Mouse (Mus musculus) intestine, postnatal 0 days (tissue): ENCODE data around the gene Baz1a. TPM values are rescaled to one million over a fixed set of nuclear protein-coding genes. Genes with fewer than 3 reads are reported as not detected.
"Not testable (repeated sequence)": the region's sequence is repeated elsewhere in the genome, so short reads cannot be mapped to it uniquely, and the experiment has no call there.

Source experiments
- ATAC-seq: fragments of 200-750 bp; cut with Nextera tagmentation; 2 replicates; pipeline ENCODE4 v1.8.0; 2017; ENCODE audit warnings: mild to moderate bottlenecking, moderate TSS enrichment, moderate library complexity
- H3K27ac ChIP-seq: fragments of 300-500 bp; sonication (generic); 2 replicates; pipeline ENCODE4 v1.5.1; 2014; ENCODE audit warnings: mild to moderate bottlenecking, low read depth, low read length, moderate library complexity
- H3K27me3 ChIP-seq: fragments of 300-500 bp; sonication (generic); replicated peaks from 2 replicates; pipeline ENCODE4 v1.6.1; 2014; ENCODE audit warnings: low read length, mixed read lengths; ENCODE audit not compliant: control insufficient read depth, insufficient read depth
- H3K36me3 ChIP-seq: fragments of 300-500 bp; sonication (generic); 2 replicates; pipeline ENCODE4 v1.6.1; 2014; ENCODE audit warnings: mild to moderate bottlenecking, moderate library complexity; ENCODE audit not compliant: control insufficient read depth, insufficient read depth
- H3K4me1 ChIP-seq: fragments of 300-500 bp; sonication (generic); replicated peaks from 2 replicates; pipeline ENCODE4 v1.6.1; 2014; ENCODE audit warnings: antibody characterized with exemption, low read length, mixed read lengths; ENCODE audit not compliant: control insufficient read depth, insufficient read depth
- H3K4me2 ChIP-seq: fragments of 300-500 bp; sonication (generic); replicated peaks from 2 replicates; pipeline ENCODE4 v1.6.1; 2014; ENCODE audit warnings: low read depth, mild to moderate bottlenecking, moderate library complexity
- H3K4me3 ChIP-seq: fragments of 300-500 bp; sonication (generic); 2 replicates; pipeline ENCODE4 v1.5.1; 2014; ENCODE audit warnings: low read depth, low read length
- H3K9ac ChIP-seq: fragments of 300-500 bp; sonication (generic); 2 replicates; pipeline ENCODE4 v1.6.1; 2014; ENCODE audit warnings: mild to moderate bottlenecking, low read depth, low read length
- H3K9me3 ChIP-seq: fragments of 300-500 bp; sonication (generic); 2 replicates; pipeline ENCODE4 v1.6.1; 2016; ENCODE audit warnings: mixed run types; ENCODE audit not compliant: control insufficient read depth
- CTCF ChIP-seq: sonication (generic); IDR thresholded peaks from 2 replicates; pipeline ENCODE4 v1.5.1; 2016; ENCODE audit warnings: low read depth, mild to moderate bottlenecking, control low read depth, antibody characterized with exemption, moderate library complexity
- WGBS: fragments of 180-500 bp; shearing (Covaris S2); extraction: QIAGEN DNeasy Blood & Tissue Kit; methylation state at CpG from one replicate; pipeline ENCODE4 v1.1.7; 2014; 5-methylcytosine and 5-hydroxymethylcytosine counted together
- polyA plus RNA-seq: library from polyadenylated mRNA; unstranded; fragments of >200 nt; fragmentation: Nextera tagmentation; extraction: Ambion mirVana; gene quantifications from 2 replicates; pipeline ENCODE4 v1.2.1, GENCODE M21; 2015

Baz1a gene
- polyA plus RNA-seq, 1 experiment from 2014 or later: 15.3 TPM

GRCm38 (mm10) chr12:54910387-54910786, 103.8 kb downstream of the Baz1a start:
- Histone ChIP-seq H3K9me3 (no peaks in the 10 kb centered on the region), H3K4me2 (no peak overlapping the region), H3K27ac (no peak overlapping the region), H3K9ac (no peak overlapping the region), H3K27me3 (no peaks in the 10 kb centered on the region), H3K4me1 (no peaks in the 10 kb centered on the region), H3K36me3 (peaks cover 75% of the 10 kb centered on the region), H3K4me3 (no peak overlapping the region)
- no peak for ATAC-seq
- no peak for TF ChIP-seq CTCF
- WGBS: 84% methylated on average over 3 of the region's 3 CpGs

DNA sequence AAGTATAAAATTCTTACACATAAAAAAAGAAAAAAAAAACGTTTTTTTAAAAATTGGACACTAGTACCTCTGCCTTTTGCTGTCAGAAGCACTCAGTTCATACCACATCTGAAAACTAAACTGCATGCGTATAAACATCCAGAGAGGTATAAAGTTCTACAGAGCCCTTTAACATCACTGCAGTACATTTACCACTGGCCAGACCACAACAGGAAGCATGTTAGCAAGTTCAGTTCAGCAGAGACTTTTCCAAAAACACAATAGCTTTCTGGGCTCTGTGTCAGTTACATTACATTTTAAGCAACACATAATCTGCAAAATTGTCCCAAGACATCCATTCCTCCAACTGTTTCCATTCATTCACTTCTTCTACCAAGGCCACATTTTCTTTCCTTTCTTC, 121.6 kb downstream of the Baz1a start:
- not testable (repeated sequence) for ATAC-seq, H3K27me3 ChIP-seq
- WGBS: 47% methylated on average over 1 of the region's 2 CpGs

DNA sequence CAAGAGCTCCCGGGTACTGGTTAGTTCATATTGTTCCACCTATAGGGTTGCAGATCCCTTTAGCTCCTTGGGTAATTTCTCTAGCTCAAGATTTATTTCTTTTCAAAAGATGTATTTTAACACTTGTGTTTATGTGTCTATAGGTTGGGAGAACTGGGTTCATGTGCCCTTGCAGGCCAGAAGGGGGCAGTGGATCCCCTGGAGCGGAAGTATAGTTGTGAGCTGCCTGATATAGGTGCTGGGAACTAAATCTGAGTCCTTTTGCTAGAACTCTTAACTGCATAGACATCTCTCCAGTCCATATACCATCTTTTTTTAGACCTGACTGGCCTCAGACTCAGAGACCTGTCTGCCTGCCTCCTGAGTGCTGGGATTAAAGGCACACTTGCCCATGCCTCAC, 123.7 kb downstream of the Baz1a start:
- 94% methylated on average over 2 of the region's 2 CpGs for whole genome bisulfite sequencing
- no peaks in the 10 kb centered on the region for H3K4me1 ChIP-seq
- no peaks in the 10 kb centered on the region for H3K27me3 ChIP-seq
- no peaks in the 10 kb centered on the region for H3K9me3 ChIP-seq
- H3K27ac ChIP-seq: no peak overlapping the region
- no peak overlapping the region for H3K4me3 ChIP-seq
- peaks cover 6% of the 10 kb centered on the region; the same call in 1 of the 2 replicates for H3K36me3 ChIP-seq
- no peak for ATAC-seq
- no peak overlapping the region for H3K9ac ChIP-seq
- H3K4me2 ChIP-seq: no peak overlapping the region
- peak; percentile 25; the same call in 1 of the 2 replicates for TF ChIP-seq CTCF

More for the DNA sequence above, 121.6 kb downstream of the Baz1a start:
- H3K4me2 ChIP-seq, H3K4me1 ChIP-seq, H3K9me3 ChIP-seq, H3K27ac ChIP-seq, H3K4me3 ChIP-seq, H3K9ac ChIP-seq: not testable (repeated sequence)
- H3K36me3 ChIP-seq: peaks cover 20% of the 10 kb centered on the region

GRCm38 (mm10) chr12:54887580-54888127, 126.5 kb downstream of the Baz1a start:
- 76% methylated on average over 4 of the region's 4 CpGs for WGBS
- Histone ChIP-seq H3K4me3 (no peak overlapping the region), H3K9me3 (no peaks in the 10 kb centered on the region), H3K4me2 (no peak overlapping the region), H3K36me3 (no peaks in the 10 kb centered on the region), H3K27ac (no peak overlapping the region), H3K27me3 (no peaks in the 10 kb centered on the region), H3K9ac (no peak overlapping the region), H3K4me1 (no peaks in the 10 kb centered on the region)
- TF ChIP-seq CTCF: no peak
- no peak for ATAC-seq

GRCm38 (mm10) chr12:54879630-54880029, 134.5 kb downstream of the Baz1a start:
- 5% methylated on average over 6 of the region's 6 CpGs for WGBS
- H3K27ac ChIP-seq: no peak overlapping the region
- H3K4me2 ChIP-seq: no peak overlapping the region

GRCm38 (mm10) chr12:54879211-54879610, 134.9 kb downstream of the Baz1a start:
- H3K4me1 ChIP-seq: no peaks in the 10 kb centered on the region

More at GRCm38 (mm10) chr12:54879630-54880029, 134.5 kb downstream of the Baz1a start:
- Histone ChIP-seq H3K36me3 (no peaks in the 10 kb centered on the region), H3K4me1 (no peaks in the 10 kb centered on the region), H3K9me3 (no peaks in the 10 kb centered on the region), H3K4me3 (no peak overlapping the region), H3K9ac (no peak overlapping the region), H3K27me3 (no peaks in the 10 kb centered on the region)
- ATAC-seq: no peak
- peak; percentile 78 for TF ChIP-seq CTCF

GRCm38 (mm10) chr12:54877875-54878274, 136.3 kb downstream of the Baz1a start:
- Histone ChIP-seq H3K36me3 (no peaks in the 10 kb centered on the region), H3K9me3 (no peaks in the 10 kb centered on the region), H3K4me3 (no peak overlapping the region), H3K4me1 (no peaks in the 10 kb centered on the region), H3K9ac (no peak overlapping the region), H3K27me3 (no peaks in the 10 kb centered on the region), H3K4me2 (no peak overlapping the region), H3K27ac (no peak overlapping the region)
- no peak for TF ChIP-seq CTCF
- ATAC-seq: no peak
- WGBS: 91% methylated on average over 1 of the region's 1 CpGs

More at GRCm38 (mm10) chr12:54879211-54879610, 134.9 kb downstream of the Baz1a start:
- Histone ChIP-seq H3K9ac (no peak overlapping the region), H3K27me3 (no peaks in the 10 kb centered on the region), H3K27ac (no peak overlapping the region), H3K4me3 (no peak overlapping the region), H3K4me2 (no peak overlapping the region), H3K36me3 (no peaks in the 10 kb centered on the region), H3K9me3 (no peaks in the 10 kb centered on the region)
- no peak for ATAC-seq
- no peak for TF ChIP-seq CTCF
- WGBS: 74% methylated on average over 5 of the region's 5 CpGs
